Mouse (Mus musculus): ENCODE data around the gene Madd. TPM values are rescaled to one million over a fixed set of nuclear protein-coding genes. Genes with fewer than 3 reads are reported as not detected.

Gene Madd
- total RNA-seq, 2 experiments from 2014 or later: 226 to 229 TPM

- DNase-seq (ENCODE audit: low spot score in 2 of 2): no peak
These were observed 7.4 kb downstream of the Madd start for GRCm38 (mm10) chr2:91176234-91176633.

GRCm38 (mm10) chr2:91175490-91175889 lies 8.1 kb downstream of the Madd start:
- DNase-seq (ENCODE audit: low spot score in 2 of 2): no peak

GRCm38 (mm10) chr2:91169587-91170322 lies 13.9 kb downstream of the Madd start:
- no peak for DNase-seq (ENCODE audit: low spot score in 2 of 2)

- DNase-seq (ENCODE audit: low spot score in 2 of 2): no peak
These were observed 16.0 kb downstream of the Madd start for GRCm38 (mm10) chr2:91167629-91168028.

- DNase-seq (ENCODE audit: low spot score in 2 of 2): no peak
These were observed 18.6 kb downstream of the Madd start for GRCm38 (mm10) chr2:91164991-91165390.

GRCm38 (mm10) chr2:91163532-91163931 lies 20.1 kb downstream of the Madd start:
- no peak for DNase-seq (ENCODE audit: low spot score in 2 of 2)

- no peak for DNase-seq (ENCODE audit: low spot score in 2 of 2)
These were observed 20.7 kb downstream of the Madd start for GRCm38 (mm10) chr2:91162952-91163351.

GRCm38 (mm10) chr2:91160591-91160990 lies 23.0 kb downstream of the Madd start:
- DNase-seq (ENCODE audit: low spot score in 2 of 2): no peak

GRCm38 (mm10) chr2:91157002-91157752 lies 26.5 kb downstream of the Madd start:
- DNase-seq (ENCODE audit: low spot score in 2 of 2): no peak

- DNase-seq (ENCODE audit: low spot score in 2 of 2): no peak
These were observed 29.5 kb downstream of the Madd start for GRCm38 (mm10) chr2:91154091-91154490.

GRCm38 (mm10) chr2:91152885-91153377 lies 30.7 kb downstream of the Madd start:
- DNase-seq (ENCODE audit: low spot score in 2 of 2): no peak

- no peak for DNase-seq (ENCODE audit: low spot score in 2 of 2)
These were observed 32.3 kb downstream of the Madd start for GRCm38 (mm10) chr2:91151331-91151730.

- DNase-seq (ENCODE audit: low spot score in 2 of 2): no peak
These were observed 35.5 kb downstream of the Madd start for GRCm38 (mm10) chr2:91148101-91148500.

- no peak for DNase-seq (ENCODE audit: low spot score in 2 of 2)
These were observed 40.2 kb downstream of the Madd start for GRCm38 (mm10) chr2:91143401-91143800.

- no peak for DNase-seq (ENCODE audit: low spot score in 2 of 2)
These were observed 40.7 kb downstream of the Madd start for GRCm38 (mm10) chr2:91142920-91143319.

- DNase-seq (ENCODE audit: low spot score in 2 of 2): no peak
These were observed 43.9 kb downstream of the Madd start for GRCm38 (mm10) chr2:91139764-91140163.

GRCm38 (mm10) chr2:91139311-91139710 lies 44.3 kb downstream of the Madd start:
- no peak for DNase-seq (ENCODE audit: low spot score in 2 of 2)

- no peak for DNase-seq (ENCODE audit: low spot score in 2 of 2)
These were observed 46.2 kb downstream of the Madd start for GRCm38 (mm10) chr2:91137481-91137880.

- DNase-seq (ENCODE audit: low spot score in 2 of 2): no peak
These were observed 46.9 kb downstream of the Madd start for GRCm38 (mm10) chr2:91136513-91137412.

- no peak for DNase-seq (ENCODE audit: low spot score in 2 of 2)
These were observed 51.6 kb downstream of the Madd start for GRCm38 (mm10) chr2:91132035-91132434.

- no peak for DNase-seq (ENCODE audit: low spot score in 2 of 2)
These were observed 52.4 kb downstream of the Madd start for GRCm38 (mm10) chr2:91131251-91131650.

Measured in layer of hippocampus, adult 18-20 months (tissue).